Mouse (Mus musculus): ENCODE results near the gene P2rx7. TPM values are rescaled to one million over a fixed set of nuclear protein-coding genes. Genes with fewer than 3 reads are reported as not detected.
"Not testable (repeated sequence)": the region's sequence is repeated elsewhere in the genome, so short reads cannot be mapped to it uniquely, and the experiment has no call there.

Gene P2rx7
- polyA plus RNA-seq, 1 experiment from 2014 or later, result 2.4 TPM

DNA sequence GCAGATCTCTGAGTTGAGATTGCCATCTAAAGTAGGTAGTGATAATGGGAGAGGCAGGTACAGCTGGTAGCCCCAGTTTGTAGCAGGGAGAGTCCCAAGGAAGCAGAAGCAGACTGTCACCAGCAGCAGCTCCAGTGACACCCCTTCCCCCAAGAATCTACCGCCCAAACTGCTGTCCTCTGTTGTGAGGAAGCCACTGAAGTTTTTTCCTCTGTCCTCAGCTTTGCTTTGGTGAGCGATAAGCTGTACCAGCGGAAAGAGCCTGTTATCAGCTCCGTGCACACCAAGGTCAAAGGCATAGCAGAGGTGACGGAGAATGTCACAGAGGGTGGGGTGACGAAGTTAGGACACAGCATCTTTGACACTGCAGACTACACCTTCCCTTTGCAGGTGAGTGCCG is 8.8 kb downstream of the P2rx7 start:
- ATAC-seq, result no peak
- no peaks in the 10 kb centered on the region for H3K36me3 ChIP-seq (ENCODE audit: control insufficient read depth, insufficient read depth)
- no peak overlapping the region; the same call in 1 of the 2 replicates for H3K27ac ChIP-seq (ENCODE audit: low read length)
- H3K4me1 ChIP-seq (replicated peaks; ENCODE audit: control insufficient read depth, insufficient read depth, low read length), result peaks cover 15% of the 10 kb centered on the region
- no peak overlapping the region for H3K4me2 ChIP-seq (ENCODE audit: low read length)
- H3K9ac ChIP-seq (replicated peaks; ENCODE audit: low read depth, low read length), result no peak overlapping the region
- 76% methylated on average over 7 of the region's 7 CpGs for WGBS
- no peaks in the 10 kb centered on the region for H3K9me3 ChIP-seq (ENCODE audit: control insufficient read depth, low read length)
- H3K27me3 ChIP-seq (replicated peaks; ENCODE audit: control insufficient read depth, insufficient read depth, low read length), result no peaks in the 10 kb centered on the region
- no peak overlapping the region for H3K4me3 ChIP-seq (replicated peaks; ENCODE audit: low read length)

DNA sequence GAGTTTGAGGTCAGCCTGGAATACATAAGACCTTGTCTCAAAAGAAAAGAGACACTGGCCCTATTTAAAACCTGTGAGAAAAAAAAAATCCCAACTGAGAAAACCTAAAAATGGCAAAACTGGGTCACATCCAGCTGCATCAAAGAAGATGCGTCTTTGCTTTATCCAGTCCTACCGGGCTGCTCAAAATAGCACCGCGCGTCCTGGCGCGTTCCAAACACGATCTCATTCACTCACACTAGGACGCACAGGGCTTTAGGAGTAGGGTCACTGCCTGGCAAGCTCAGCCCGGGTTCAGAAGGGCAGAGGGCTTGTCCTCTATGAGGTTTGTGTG is 9.4 kb downstream of the P2rx7 start:
- ATAC-seq, result no peak
- no peaks in the 10 kb centered on the region for H3K27me3 ChIP-seq (replicated peaks; ENCODE audit: control insufficient read depth, insufficient read depth, low read length)
- peak overlapping the region; percentile 31; the same call in 1 of the 2 replicates for H3K4me2 ChIP-seq (ENCODE audit: low read length)
- 31% methylated on average over 10 of the region's 10 CpGs for WGBS
- H3K9ac ChIP-seq (replicated peaks; ENCODE audit: low read depth, low read length), result 0 out of 2 replicates have a peak overlapping the region, but pooled peaks have one; percentile 14
- peaks cover 15% of the 10 kb centered on the region for H3K4me1 ChIP-seq (replicated peaks; ENCODE audit: control insufficient read depth, insufficient read depth, low read length)
- no peaks in the 10 kb centered on the region for H3K9me3 ChIP-seq (ENCODE audit: control insufficient read depth, low read length)
- peak overlapping the region; percentile 68 for H3K27ac ChIP-seq (ENCODE audit: low read length)
- no peaks in the 10 kb centered on the region for H3K36me3 ChIP-seq (ENCODE audit: control insufficient read depth, insufficient read depth)
- no peak overlapping the region for H3K4me3 ChIP-seq (replicated peaks; ENCODE audit: low read length)

DNA sequence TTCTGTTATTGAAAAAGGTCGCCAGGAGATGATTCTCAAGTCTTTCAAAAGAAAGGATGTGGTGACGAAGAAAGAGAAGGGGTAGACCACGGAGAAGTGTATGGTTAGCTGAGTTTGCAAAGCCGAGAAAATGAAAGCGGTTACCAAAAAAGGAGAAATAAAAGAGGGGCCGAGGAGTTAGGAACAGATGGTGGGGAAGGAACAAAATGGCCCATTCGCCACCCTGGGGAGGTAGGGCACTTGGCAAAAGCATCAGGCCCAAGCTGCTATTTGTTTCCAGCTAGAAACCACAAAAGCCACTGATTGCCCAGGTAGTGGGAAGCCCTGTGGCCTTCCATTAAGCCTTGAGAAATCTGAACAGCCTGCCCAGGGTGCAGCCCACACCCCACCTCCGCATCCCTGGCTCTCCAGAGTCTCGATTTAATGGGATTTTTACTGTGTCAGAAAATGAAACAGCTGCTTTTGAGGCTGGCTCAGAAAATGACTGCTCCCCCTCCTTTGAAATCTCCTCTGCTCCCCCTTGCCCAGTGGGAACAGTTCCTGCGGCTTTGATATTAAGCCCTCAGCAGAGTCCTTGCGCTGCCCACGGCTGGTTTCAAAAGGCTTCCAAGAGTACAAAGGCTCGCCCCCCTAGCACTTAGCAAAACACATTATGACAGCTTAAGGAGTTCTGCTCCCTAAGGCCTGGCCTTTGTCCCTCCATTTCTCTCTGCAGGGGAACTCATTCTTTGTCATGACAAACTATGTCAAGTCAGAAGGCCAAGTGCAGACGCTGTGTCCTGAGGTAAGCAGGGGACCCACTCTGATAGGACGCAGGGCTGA is 9.9 kb downstream of the P2rx7 start:
- Histone ChIP-seq H3K27me3 (replicated peaks; ENCODE audit: control insufficient read depth, insufficient read depth, low read length) (no peaks in the 10 kb centered on the region), H3K9ac (replicated peaks; ENCODE audit: low read depth, low read length) (0 out of 2 replicates have a peak overlapping the region, but pooled peaks have one; percentile 14), H3K4me3 (replicated peaks; ENCODE audit: low read length) (no peak overlapping the region), H3K4me2 (ENCODE audit: low read length) (peak overlapping the region; percentile 31; the same call in 1 of the 2 replicates), H3K4me1 (replicated peaks; ENCODE audit: control insufficient read depth, insufficient read depth, low read length) (peaks cover 15% of the 10 kb centered on the region), H3K36me3 (ENCODE audit: control insufficient read depth, insufficient read depth) (no peaks in the 10 kb centered on the region), H3K27ac (ENCODE audit: low read length) (peak overlapping the region; percentile 68), H3K9me3 (ENCODE audit: control insufficient read depth, low read length) (no peaks in the 10 kb centered on the region)
- 12% methylated on average over 15 of the region's 15 CpGs for WGBS
- peak; percentile 67 for ATAC-seq

DNA sequence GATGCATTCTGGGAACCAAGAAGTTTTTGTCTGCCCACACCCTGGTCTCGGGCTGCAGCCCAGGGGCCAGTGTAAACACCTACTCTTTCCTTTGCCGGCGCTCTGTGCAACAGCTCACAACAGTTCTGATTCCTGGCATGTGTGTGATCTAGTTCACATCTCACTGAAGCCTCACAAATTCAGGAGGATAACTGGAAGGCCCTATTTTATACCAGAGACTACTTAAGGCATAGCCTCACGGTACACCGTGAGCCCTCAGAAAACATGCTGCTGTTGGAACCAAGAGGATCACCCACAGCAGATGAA is 10.5 kb downstream of the P2rx7 start:
- H3K9me3 ChIP-seq (ENCODE audit: control insufficient read depth, low read length), result no peaks in the 10 kb centered on the region
- WGBS, result 37% methylated on average over 5 of the region's 5 CpGs
- H3K4me2 ChIP-seq (ENCODE audit: low read length), result no peak overlapping the region
- no peaks in the 10 kb centered on the region for H3K27me3 ChIP-seq (replicated peaks; ENCODE audit: control insufficient read depth, insufficient read depth, low read length)
- no peak overlapping the region for H3K9ac ChIP-seq (replicated peaks; ENCODE audit: low read depth, low read length)
- H3K4me3 ChIP-seq (replicated peaks; ENCODE audit: low read length), result no peak overlapping the region
- ATAC-seq, result no peak
- H3K27ac ChIP-seq (ENCODE audit: low read length), result peak overlapping the region; percentile 68
- H3K36me3 ChIP-seq (ENCODE audit: control insufficient read depth, insufficient read depth), result no peaks in the 10 kb centered on the region
- H3K4me1 ChIP-seq (replicated peaks; ENCODE audit: control insufficient read depth, insufficient read depth, low read length), result peaks cover 15% of the 10 kb centered on the region

DNA sequence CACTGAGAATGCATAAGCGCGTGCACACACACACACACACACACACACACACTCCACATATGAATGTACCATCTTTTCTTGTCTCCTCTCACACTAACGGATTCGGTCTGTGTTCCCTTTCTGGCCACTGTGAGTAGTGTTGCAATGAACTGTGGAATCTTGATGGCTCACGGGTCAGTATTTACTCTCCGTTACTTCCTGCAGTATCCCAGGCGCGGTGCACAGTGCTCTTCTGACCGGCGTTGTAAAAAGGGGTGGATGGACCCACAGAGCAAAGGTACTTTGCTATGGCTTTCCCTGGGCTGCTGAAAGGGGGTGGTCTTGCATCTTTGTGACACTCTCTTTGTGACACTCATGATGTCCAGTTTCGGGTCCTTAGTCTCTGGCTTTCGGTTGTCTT is 13.1 kb downstream of the P2rx7 start:
- Histone ChIP-seq H3K4me3 (replicated peaks; ENCODE audit: low read length) (no peak overlapping the region), H3K9me3 (ENCODE audit: control insufficient read depth, low read length) (no peaks in the 10 kb centered on the region), H3K4me2 (ENCODE audit: low read length) (no peak overlapping the region), H3K36me3 (ENCODE audit: control insufficient read depth, insufficient read depth) (no peaks in the 10 kb centered on the region), H3K4me1 (replicated peaks; ENCODE audit: control insufficient read depth, insufficient read depth, low read length) (peaks cover 15% of the 10 kb centered on the region), H3K9ac (replicated peaks; ENCODE audit: low read depth, low read length) (no peak overlapping the region), H3K27me3 (replicated peaks; ENCODE audit: control insufficient read depth, insufficient read depth, low read length) (no peaks in the 10 kb centered on the region), H3K27ac (ENCODE audit: low read length) (no peak overlapping the region)
- no peak for ATAC-seq
- 94% methylated on average over 12 of the region's 12 CpGs for WGBS

DNA sequence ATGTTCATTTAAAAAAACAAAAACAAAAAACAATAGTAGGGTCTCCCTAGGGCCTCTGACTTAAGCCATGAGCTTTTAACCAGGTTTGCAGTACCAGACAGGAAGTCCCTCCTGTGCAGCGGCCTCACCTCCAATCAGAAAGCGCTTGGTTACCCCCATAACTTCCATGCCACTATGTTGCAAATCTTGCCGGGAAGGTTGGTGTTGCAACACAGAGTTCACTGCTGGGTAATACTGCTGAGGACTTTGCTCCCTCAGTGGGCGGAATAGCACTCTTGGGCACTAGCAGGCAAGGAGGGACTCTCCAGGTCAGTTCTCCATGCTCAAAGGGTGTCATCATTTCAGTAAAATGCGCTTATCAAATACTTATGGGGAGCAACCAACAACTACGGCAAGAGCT is 18.8 kb downstream of the P2rx7 start:
- H3K27me3 ChIP-seq (replicated peaks; ENCODE audit: control insufficient read depth, insufficient read depth, low read length), result no peaks in the 10 kb centered on the region
- no peak overlapping the region for H3K9ac ChIP-seq (replicated peaks; ENCODE audit: low read depth, low read length)
- H3K27ac ChIP-seq (ENCODE audit: low read length), result no peak overlapping the region
- H3K4me2 ChIP-seq (ENCODE audit: low read length), result no peak overlapping the region
- 95% methylated on average over 6 of the region's 6 CpGs for WGBS
- H3K4me1 ChIP-seq (replicated peaks; ENCODE audit: control insufficient read depth, insufficient read depth, low read length), result no peaks in the 10 kb centered on the region
- H3K4me3 ChIP-seq (replicated peaks; ENCODE audit: low read length), result no peak overlapping the region
- no peaks in the 10 kb centered on the region for H3K36me3 ChIP-seq (ENCODE audit: control insufficient read depth, insufficient read depth)
- H3K9me3 ChIP-seq (ENCODE audit: control insufficient read depth, low read length), result no peaks in the 10 kb centered on the region
- no peak for ATAC-seq

DNA sequence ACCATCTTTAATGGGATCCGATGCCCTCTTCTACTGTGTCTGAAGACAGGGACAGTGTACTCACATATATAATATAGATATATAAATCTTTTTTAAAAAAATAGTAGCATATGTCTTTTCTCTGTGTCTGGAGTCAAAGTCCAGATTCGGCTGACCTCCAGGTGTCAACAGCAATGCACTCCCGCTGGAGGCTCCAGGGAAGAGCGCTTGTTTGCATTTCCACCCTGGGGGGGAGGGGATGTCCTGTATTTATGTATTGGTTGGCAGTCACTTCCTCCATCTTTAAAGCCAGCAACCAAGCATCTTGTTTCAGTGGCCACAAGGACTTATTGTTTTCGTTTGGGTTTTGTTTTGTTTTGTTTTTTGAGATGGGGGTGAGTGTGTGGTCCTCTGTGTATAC is 21.3 kb downstream of the P2rx7 start:
- H3K4me1 ChIP-seq (replicated peaks; ENCODE audit: control insufficient read depth, insufficient read depth, low read length), result no peaks in the 10 kb centered on the region
- no peak overlapping the region for H3K4me2 ChIP-seq (ENCODE audit: low read length)
- no peaks in the 10 kb centered on the region for H3K36me3 ChIP-seq (ENCODE audit: control insufficient read depth, insufficient read depth)
- H3K4me3 ChIP-seq (replicated peaks; ENCODE audit: low read length), result no peak overlapping the region
- 75% methylated on average over 5 of the region's 5 CpGs for WGBS
- no peak overlapping the region for H3K27ac ChIP-seq (ENCODE audit: low read length)
- H3K27me3 ChIP-seq (replicated peaks; ENCODE audit: control insufficient read depth, insufficient read depth, low read length), result no peaks in the 10 kb centered on the region
- no peak overlapping the region for H3K9ac ChIP-seq (replicated peaks; ENCODE audit: low read depth, low read length)
- no peaks in the 10 kb centered on the region for H3K9me3 ChIP-seq (ENCODE audit: control insufficient read depth, low read length)
- no peak for ATAC-seq

DNA sequence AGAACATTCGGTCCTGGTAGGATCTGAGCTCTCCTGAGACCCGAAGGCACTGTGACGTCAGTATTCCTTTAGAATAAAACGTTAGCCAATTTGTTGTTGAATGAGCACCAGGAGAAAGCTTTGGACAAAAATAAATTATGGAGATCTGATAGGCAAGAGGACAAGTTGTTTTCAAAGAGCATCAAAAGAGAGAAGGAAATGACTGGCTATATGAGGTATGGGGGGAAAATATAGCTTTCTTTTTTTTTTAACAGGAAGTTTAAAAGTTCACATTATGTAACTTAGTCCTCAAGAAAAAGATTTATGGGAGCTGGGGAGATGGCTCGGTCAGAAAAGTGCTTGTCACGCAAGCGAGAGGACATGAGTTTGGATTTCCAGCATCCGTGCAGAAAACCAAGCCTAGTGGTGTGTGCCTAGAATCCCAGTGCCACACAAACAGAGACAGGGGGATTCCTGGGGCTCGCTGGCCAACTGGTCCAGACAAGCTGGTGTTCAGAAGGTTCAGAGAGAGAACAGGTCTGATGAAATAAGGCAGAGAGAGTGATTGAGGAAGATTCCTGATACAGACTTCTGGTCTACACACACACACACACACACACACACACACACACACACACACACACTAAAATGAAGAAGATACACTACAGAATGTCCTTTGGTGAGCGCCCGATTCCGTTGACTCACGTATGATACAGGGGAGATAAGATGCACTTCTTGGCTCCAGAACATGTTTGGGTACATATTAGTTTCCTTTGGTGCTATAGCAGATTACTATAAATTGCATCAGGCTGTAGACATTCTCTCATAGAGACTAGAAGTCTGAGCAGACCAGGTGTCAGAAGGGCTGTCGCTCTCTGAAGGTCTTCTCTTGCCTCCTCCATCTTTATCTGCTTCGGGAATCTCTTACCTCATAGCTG is 25.5 kb downstream of the P2rx7 start:
- Histone ChIP-seq H3K4me3 (replicated peaks; ENCODE audit: low read length) (no peak overlapping the region), H3K9ac (replicated peaks; ENCODE audit: low read depth, low read length) (no peak overlapping the region), H3K27me3 (replicated peaks; ENCODE audit: control insufficient read depth, insufficient read depth, low read length) (no peaks in the 10 kb centered on the region), H3K4me1 (replicated peaks; ENCODE audit: control insufficient read depth, insufficient read depth, low read length) (no peaks in the 10 kb centered on the region), H3K4me2 (ENCODE audit: low read length) (no peak overlapping the region), H3K27ac (ENCODE audit: low read length) (no peak overlapping the region), H3K36me3 (ENCODE audit: control insufficient read depth, insufficient read depth) (no peaks in the 10 kb centered on the region), H3K9me3 (ENCODE audit: control insufficient read depth, low read length) (no peaks in the 10 kb centered on the region)
- 86% methylated on average over 15 of the region's 15 CpGs for WGBS
- ATAC-seq, result no peak

DNA sequence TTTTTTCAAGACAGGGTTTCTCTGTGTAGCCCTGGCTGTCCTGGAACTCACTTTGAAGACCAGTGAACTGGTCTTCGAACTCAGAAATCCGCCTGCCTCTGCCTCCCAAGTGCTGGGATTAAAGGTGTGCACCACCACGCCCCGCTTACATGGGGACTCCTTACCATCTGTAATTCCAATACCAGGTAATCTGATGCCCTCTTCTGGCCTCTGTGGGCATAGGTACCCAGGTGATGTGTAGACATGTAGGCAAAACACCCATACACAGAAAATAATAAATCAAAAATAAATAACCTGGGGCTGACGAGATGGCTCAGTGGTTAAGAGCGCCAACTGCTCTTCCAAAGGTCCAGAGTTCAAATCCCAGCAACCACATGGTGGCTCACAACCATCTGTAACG is 27.9 kb downstream of the P2rx7 start:
- H3K9me3 ChIP-seq (ENCODE audit: control insufficient read depth, low read length); H3K4me1 ChIP-seq (replicated peaks; ENCODE audit: control insufficient read depth, insufficient read depth, low read length); ATAC-seq; H3K27me3 ChIP-seq (replicated peaks; ENCODE audit: control insufficient read depth, insufficient read depth, low read length); H3K36me3 ChIP-seq (ENCODE audit: control insufficient read depth, insufficient read depth); H3K4me3 ChIP-seq (replicated peaks; ENCODE audit: low read length); H3K9ac ChIP-seq (replicated peaks; ENCODE audit: low read depth, low read length); H3K4me2 ChIP-seq (ENCODE audit: low read length); H3K27ac ChIP-seq (ENCODE audit: low read length): not testable (repeated sequence)
- 77% methylated on average over 7 of the region's 7 CpGs for WGBS
